Mouse (Mus musculus) frontal cortex, postnatal 14 days (tissue): ENCODE measurements around the gene 5430419D17Rik.

ENCODE experiments used
- DNase-seq, 2 experiments: peaks; one replicate each; pipeline ENCODE4 v3.0.0; 2022; ENCODE audit warnings: low spot score in 2 of 2

Gene 5430419D17Rik

GRCm38 (mm10) chr7:131314493-131314892, 140.3 kb downstream of the 5430419D17Rik start:
- no peak for DNase-seq

- no peak for DNase-seq
Measured at GRCm38 (mm10) chr7:131317587-131317986, 143.4 kb downstream of the 5430419D17Rik start.

GRCm38 (mm10) chr7:131318340-131318739, 144.1 kb downstream of the 5430419D17Rik start:
- no peak for DNase-seq

GRCm38 (mm10) chr7:131322192-131322591, 148.0 kb downstream of the 5430419D17Rik start, which contains the start of gene Cuzd1:
Gene Cuzd1, minus strand, starts transcription at chr7:131322292.
- no peak for DNase-seq

GRCm38 (mm10) chr7:131327054-131327453, 152.9 kb downstream of the 5430419D17Rik start:
- DNase-seq: no peak

GRCm38 (mm10) chr7:131329416-131329815, 155.2 kb downstream of the 5430419D17Rik start, which contains the start of gene Fam24b:
Gene Fam24b, minus strand, starts transcription at chr7:131329516.
- no peak for DNase-seq

GRCm38 (mm10) chr7:131331688-131332087, 157.5 kb downstream of the 5430419D17Rik start:
- DNase-seq: no peak

- DNase-seq: no peak
Measured at GRCm38 (mm10) chr7:131333564-131333963, 159.4 kb downstream of the 5430419D17Rik start, which contains the start of gene Fam24a. Gene Fam24a, plus strand, starts transcription at chr7:131333864.

GRCm38 (mm10) chr7:131337502-131338068, 163.4 kb downstream of the 5430419D17Rik start:
- DNase-seq: no peak

GRCm38 (mm10) chr7:131345856-131346541, 171.8 kb downstream of the 5430419D17Rik start:
- DNase-seq: no peak
